Mouse (Mus musculus): ENCODE results near the gene Zfp131.

GRCm38 (mm10) chr13:119766480-119766879 is 24.2 kb downstream of the Zfp131 start:
- no peak for TF ChIP-seq POLR2A (IDR thresholded peaks at IDR 0.05; ENCODE audit: borderline replicate concordance, extremely low read depth, insufficient read depth, insufficient read length, poor library complexity, severe bottlenecking)
- TF ChIP-seq CTCF (IDR thresholded peaks at IDR 0.05; ENCODE audit: borderline replicate concordance, extremely low read depth, insufficient read depth, insufficient read length) = no peak

Data from brain, embryonic 14.5 days (tissue).